Mouse (Mus musculus): ENCODE measurements around the gene Tas2r107.

- TF ChIP-seq CTCF (IDR thresholded peaks at IDR 0.05; ENCODE audit: control insufficient read depth, insufficient read depth, insufficient read length) (no peak), FOSL1 (IDR thresholded peaks at IDR 0.05; ENCODE audit: insufficient read depth, low read length, poor library complexity, severe bottlenecking) (no peak)
These were observed 25.7 kb upstream of the Tas2r107 start, which contains the start of gene Tas2r104 for GRCm38 (mm10) chr6:131685644-131686043.

All from C2C12 (cell line).